Mouse (Mus musculus) MEL-GATA-1-ER (cell line): ENCODE results near the gene Gm17304.

Experiments used
- DNase-seq: peaks from one replicate; pipeline ENCODE4 v3.0.0-alpha.2; 2012; ENCODE audit warnings: low read depth; ENCODE audit errors: extremely low read depth

Gene Gm17304

GRCm38 (mm10) chr5:106608798-106609197 lies at the start of gene Gm17304:
Gene Gm17304 (plus strand): TSS chr5:106609098.
- DNase-seq, result no peak

DNA sequence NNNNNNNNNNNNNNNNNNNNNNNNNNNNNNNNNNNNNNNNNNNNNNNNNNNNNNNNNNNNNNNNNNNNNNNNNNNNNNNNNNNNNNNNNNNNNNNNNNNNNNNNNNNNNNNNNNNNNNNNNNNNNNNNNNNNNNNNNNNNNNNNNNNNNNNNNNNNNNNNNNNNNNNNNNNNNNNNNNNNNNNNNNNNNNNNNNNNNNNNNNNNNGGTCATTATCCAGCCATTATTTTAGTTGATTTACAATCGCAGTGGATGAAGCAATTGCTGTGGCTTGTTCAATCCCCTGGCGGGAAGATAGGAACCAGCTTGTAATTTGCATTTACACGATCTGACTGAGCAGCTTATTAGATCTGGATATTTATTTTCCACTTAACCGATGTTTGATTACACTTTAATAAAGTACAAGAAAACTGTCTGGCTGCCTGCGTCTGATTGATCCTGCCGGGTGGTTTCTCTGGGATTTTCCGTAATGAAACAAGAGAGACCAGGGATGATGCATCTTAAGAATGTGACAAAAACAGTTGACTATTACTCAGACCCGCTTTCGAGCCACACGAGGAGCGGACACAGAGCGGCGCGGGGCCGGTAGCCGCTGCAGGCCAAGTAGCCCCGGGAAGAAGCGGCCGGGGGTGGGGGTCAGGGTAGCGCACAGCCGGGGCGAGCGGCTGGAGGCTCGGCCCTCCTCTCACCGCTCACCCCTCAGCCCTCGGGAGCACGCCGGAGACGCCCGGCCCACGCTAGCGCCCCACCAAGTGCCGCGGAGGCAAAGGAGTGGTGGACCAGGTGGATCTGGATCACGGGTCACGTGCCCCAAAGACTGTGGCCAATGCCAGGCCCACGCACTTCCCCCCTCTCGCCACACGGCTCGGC lies 48.0 kb upstream of the Gm17304 start:
- no peak for DNase-seq

GRCm38 (mm10) chr5:106561499-106561822 lies 47.4 kb upstream of the Gm17304 start:
- DNase-seq, result no peak

GRCm38 (mm10) chr5:106566025-106566424 lies 42.9 kb upstream of the Gm17304 start:
- no peak for DNase-seq

DNA sequence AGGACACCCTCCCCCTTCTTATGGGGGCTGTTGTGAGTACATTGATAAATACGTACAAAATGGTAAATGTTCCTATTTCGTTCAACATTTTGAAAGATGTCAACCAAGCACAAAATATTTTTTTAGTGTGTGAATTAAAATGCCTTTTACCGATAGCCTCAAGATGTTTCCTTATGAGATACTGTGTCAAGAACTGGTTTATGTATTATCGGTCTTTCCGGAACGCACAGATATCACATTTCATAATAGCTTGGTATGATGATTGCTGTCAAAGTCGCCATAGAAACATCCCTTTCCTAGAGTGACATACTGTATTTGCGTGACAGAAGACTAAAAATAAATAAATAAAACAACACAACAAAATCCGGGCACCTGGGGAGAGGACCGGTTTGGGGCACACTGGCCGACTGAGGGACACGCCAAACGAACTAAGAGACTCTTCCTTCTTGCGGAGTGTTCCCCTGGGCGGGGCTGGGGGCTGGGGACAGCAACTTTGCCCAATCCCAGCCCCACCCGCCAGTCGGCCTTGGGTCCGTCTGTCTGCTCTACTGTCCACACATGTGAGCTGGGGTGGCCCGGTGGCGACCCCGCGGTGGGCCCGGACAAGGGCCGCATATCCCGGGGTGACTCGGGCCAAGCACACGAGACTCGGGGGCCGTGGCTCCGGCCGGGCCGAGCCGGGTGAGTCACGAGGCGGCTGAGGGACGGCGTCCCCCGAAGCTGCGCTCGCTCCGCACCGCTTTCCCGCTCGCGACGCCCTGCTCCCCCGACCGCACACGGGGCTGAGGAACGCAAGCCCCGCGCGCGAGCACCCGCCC lies 34.9 kb upstream of the Gm17304 start:
- DNase-seq, result peak; percentile 19

DNA sequence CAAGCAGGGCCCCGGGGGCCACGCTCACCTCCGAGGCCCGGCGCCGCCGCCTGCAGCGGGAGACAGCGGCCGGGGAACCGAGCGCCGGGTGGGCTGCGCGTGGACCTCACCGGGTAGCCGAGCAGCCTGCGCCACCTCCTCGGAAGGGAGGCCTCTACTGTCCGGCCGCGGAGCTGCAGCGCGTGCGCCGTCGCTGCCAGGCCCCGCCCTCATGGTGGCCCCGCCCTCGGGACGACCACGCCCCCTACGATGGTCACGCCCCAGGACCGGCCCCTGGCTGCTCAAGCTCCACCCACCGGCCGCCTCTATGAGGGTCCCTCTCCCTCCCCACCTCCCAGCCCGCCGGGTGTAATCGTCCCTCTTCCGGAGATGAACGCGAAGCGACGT lies 34.3 kb upstream of the Gm17304 start:
- no peak for DNase-seq

DNA sequence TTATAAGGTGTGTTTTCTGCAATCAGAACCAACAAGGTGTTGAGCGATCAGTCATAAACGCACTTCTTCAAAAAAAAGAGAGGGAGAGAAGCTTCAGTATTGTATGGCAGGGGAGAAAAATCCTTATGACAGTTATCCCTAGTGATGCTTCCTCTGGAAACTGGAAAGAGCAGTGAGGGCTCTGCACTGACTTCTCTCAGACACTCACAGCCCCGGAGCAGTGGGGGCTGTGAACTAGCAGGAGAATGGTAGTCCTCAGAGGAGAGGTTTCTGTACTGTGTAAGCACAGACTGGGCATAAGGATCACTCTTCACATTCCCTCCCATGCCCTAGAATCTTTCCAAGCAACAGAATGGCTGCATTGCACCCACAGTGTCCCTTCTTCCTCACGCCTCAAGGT lies 33.8 kb upstream of the Gm17304 start:
- DNase-seq, result no peak

GRCm38 (mm10) chr5:106577237-106577888 lies 31.5 kb upstream of the Gm17304 start:
- no peak for DNase-seq

DNA sequence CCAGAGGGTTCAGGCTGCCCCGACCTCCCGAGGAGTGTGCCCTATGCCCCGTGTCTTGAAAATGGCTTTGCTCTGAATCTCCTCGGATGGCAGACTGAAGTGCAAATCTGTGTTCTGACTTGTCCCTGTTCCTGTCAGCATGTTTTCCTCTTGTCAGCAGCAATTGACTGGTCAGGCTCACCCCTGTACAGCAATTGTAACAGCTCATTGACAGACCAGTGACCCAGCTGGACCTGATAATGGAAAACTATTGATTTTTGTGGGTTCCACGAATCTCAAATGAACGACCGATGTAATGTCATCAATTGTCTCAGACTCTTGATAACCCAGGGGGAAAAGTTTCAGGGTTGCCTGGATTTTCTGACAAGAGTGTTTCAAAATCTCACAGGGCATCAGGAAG lies 28.0 kb upstream of the Gm17304 start:
- DNase-seq, result no peak

DNA sequence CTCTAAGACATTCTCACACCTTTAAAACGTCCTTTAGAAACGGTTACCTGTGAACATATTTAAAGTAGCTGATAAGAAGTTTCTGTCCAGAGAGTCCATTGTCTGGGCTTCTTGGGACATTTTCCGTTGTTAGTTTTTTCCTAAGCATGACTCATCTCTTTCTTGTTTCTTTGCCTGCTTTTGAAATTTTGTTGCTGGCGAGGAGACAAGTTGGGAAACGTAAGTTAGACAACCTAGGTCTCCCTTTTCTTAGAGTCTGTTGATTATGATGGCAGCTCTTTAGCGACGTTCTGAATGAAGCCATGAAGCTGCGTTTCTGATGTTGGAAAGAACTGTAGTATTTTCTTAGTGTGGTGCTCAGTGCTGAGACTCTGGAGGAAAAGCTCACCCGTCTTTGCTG lies 19.9 kb upstream of the Gm17304 start:
- no peak for DNase-seq

- no peak for DNase-seq
Observed at GRCm38 (mm10) chr5:106589670-106590069, 19.2 kb upstream of the Gm17304 start.

- no peak for DNase-seq
Observed at GRCm38 (mm10) chr5:106590686-106591085, 18.2 kb upstream of the Gm17304 start.

GRCm38 (mm10) chr5:106594388-106594787 lies 14.5 kb upstream of the Gm17304 start:
- no peak for DNase-seq

DNA sequence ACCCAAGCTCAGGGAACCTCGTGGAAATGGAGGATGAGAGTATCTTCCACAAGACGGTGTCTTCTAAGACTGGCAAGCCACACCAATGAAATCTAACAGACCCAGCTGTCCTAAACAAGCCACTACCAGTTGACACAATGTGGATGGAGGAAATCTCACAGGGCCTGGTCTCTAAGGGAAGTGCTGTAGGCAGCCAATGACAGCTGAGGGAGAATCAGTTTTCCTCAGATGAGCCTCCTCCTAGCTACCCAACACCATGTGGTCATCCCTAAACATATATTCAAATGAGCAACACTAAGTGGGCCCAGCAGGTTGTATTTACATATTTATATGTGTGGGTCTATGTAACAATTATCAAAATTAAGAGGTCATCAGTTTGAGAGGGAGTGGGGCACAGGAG lies 11.4 kb upstream of the Gm17304 start:
- no peak for DNase-seq

GRCm38 (mm10) chr5:106599482-106599881 lies 9.4 kb upstream of the Gm17304 start:
- DNase-seq, result no peak

GRCm38 (mm10) chr5:106604381-106604780 lies 4.5 kb upstream of the Gm17304 start:
- no peak for DNase-seq

DNA sequence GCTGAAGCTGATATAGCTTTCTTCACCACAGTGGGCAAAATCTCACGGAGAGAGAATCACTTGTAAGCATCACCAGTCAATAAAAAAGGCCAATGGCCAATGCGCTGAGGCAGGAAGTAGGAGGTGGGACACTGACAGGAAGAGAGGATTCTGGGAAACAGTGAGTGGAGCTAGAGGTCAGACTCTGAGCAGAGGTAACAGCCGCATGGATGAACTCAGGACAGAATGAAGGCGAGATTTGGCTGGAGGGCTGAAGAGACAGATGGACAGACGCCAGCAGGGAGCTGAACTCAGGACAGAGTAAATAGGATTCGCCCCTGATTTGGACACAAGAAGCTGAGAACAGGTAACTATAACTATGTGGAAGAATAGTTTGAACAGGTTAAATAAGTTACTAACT lies 3.8 kb upstream of the Gm17304 start:
- no peak for DNase-seq

GRCm38 (mm10) chr5:106607081-106607480 lies 1.8 kb upstream of the Gm17304 start:
- DNase-seq, result no peak

DNA sequence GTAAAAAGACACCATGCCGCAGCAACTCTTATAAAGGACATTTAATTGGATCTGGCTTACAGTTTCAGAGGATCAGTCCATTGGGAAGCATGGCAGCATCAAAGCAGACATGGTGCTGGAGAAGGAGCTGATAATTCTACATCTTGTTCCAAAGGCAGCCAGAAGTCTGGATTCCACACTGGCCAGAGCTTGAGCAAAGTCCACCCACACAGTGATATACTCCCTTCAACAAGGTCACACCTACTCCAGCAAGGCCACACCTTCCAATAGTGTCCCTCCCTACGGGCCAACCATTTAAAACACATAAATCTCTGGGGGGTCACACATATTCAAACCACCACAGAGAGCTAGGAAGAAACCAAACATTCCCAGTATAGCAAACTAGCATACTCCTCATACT lies 3.3 kb downstream of the Gm17304 start:
- DNase-seq, result no peak

GRCm38 (mm10) chr5:106614570-106614969 lies 5.7 kb downstream of the Gm17304 start:
- peak; percentile 10 for DNase-seq

- DNase-seq, result peak; percentile 8
Observed at GRCm38 (mm10) chr5:106615006-106615405, 6.1 kb downstream of the Gm17304 start.

GRCm38 (mm10) chr5:106620446-106620845 lies 11.5 kb downstream of the Gm17304 start:
- DNase-seq, result no peak
